Mouse (Mus musculus) CH12.LX (cell line): ENCODE results near the gene Cemip2. TPM values are rescaled to one million over a fixed set of nuclear protein-coding genes. Genes with fewer than 3 reads are reported as not detected.

Source experiments
- DNase-seq: peaks from one replicate; pipeline ENCODE4 v3.0.0-alpha.2; 2013; ENCODE audit errors: extremely low read depth
- H3K27ac ChIP-seq: 2 replicates; pipeline ENCODE4 v1.5.1; 2012; ENCODE audit warnings: low read depth, mild to moderate bottlenecking, control low read depth, moderate library complexity; ENCODE audit not compliant: insufficient read depth
- H3K27me3 ChIP-seq: replicated peaks from 2 replicates; pipeline ENCODE3; 2012; ENCODE audit warnings: inconsistent platforms
- H3K36me3 ChIP-seq, 2 experiments: replicated peaks in 1 of 2; 2 replicates each; pipeline versions ENCODE3 to v1.6.1; 2012; ENCODE audit warnings: inconsistent platforms in 1 of 2, low read length in 1 of 2, mild to moderate bottlenecking in 1 of 2, mixed read lengths in 1 of 2, moderate library complexity in 1 of 2; ENCODE audit not compliant: control insufficient read depth in 1 of 2, insufficient read depth in 1 of 2
- H3K4me1 ChIP-seq, 2 experiments: 2 replicates each; pipeline ENCODE4 v1.6.1; 2012; ENCODE audit warnings: inconsistent platforms in 1 of 2, moderate library complexity in 1 of 2; ENCODE audit not compliant: insufficient read depth in 2 of 2, control insufficient read depth in 1 of 2
- H3K4me2 ChIP-seq: 2 replicates; pipeline ENCODE4 v1.6.1; 2012; ENCODE audit warnings: low read depth, mild to moderate bottlenecking, control low read depth; ENCODE audit not compliant: poor library complexity, insufficient read depth, severe bottlenecking
- H3K4me3 ChIP-seq, 3 experiments: fragments of 150-350 bp in 1 of 3; sonication (generic) in 1 of 3; replicated peaks in 1 of 3; 2 replicates each; pipeline versions ENCODE3 to v1.5.1; 2011 to 2012; ENCODE audit warnings: low read depth in 2 of 3, low read length in 2 of 3, mild to moderate bottlenecking in 2 of 3, moderate library complexity in 2 of 3, control low read depth in 1 of 3, improper control_type of control experiment in 1 of 3, inconsistent platforms in 1 of 3, mixed read lengths in 1 of 3; ENCODE audit not compliant: poor library complexity in 1 of 3
- H3K79me2 ChIP-seq: replicated peaks from 2 replicates; pipeline ENCODE4 v1.6.1; 2012; ENCODE audit warnings: mild to moderate bottlenecking, moderate library complexity; ENCODE audit not compliant: control insufficient read depth, poor library complexity, insufficient read depth, severe bottlenecking; ENCODE audit errors: extremely low read depth
- H3K9ac ChIP-seq: 2 replicates; pipeline ENCODE4 v1.6.1; 2012; ENCODE audit warnings: low read depth, mild to moderate bottlenecking, control low read depth, moderate library complexity; ENCODE audit not compliant: insufficient read depth
- H3K9me3 ChIP-seq: replicated peaks from 2 replicates; pipeline ENCODE3; 2012; ENCODE audit warnings: low read length, inconsistent platforms, mixed read lengths
- CHD1 ChIP-seq: IDR thresholded peaks from 2 replicates; pipeline ENCODE4 v1.6.1; 2012; ENCODE audit warnings: low read depth, low read length, improper control_type of control experiment, inconsistent platforms
- CHD2 ChIP-seq: IDR thresholded peaks from 2 replicates; pipeline ENCODE4 v1.6.1; 2011; ENCODE audit warnings: low read length, improper control_type of control experiment
- CTCF ChIP-seq, 2 experiments: IDR thresholded peaks in 1 of 2; conservative IDR thresholded peaks in 1 of 2; 2 replicates each; pipeline ENCODE4 v1.5.1; 2011 to 2012; ENCODE audit warnings: low read depth in 2 of 2, low read length in 2 of 2, improper control_type of control experiment in 1 of 2, inconsistent platforms in 1 of 2, mild to moderate bottlenecking in 1 of 2, moderate library complexity in 1 of 2
- GABPA ChIP-seq: IDR thresholded peaks from 2 replicates; pipeline ENCODE4 v1.6.1; 2012; ENCODE audit warnings: low read depth, low read length, improper control_type of control experiment, inconsistent platforms; ENCODE audit not compliant: insufficient replicate concordance
- HCFC1 ChIP-seq: IDR thresholded peaks from 2 replicates; pipeline ENCODE4 v1.6.1; 2012; ENCODE audit warnings: low read depth, mild to moderate bottlenecking, inconsistent platforms, low read length, improper control_type of control experiment
- JUN ChIP-seq: IDR thresholded peaks from 2 replicates; pipeline ENCODE4 v1.6.1; 2011; ENCODE audit warnings: low read depth, mild to moderate bottlenecking, low read length, improper control_type of control experiment, moderate library complexity; ENCODE audit not compliant: insufficient read depth
- KAT2A ChIP-seq: IDR thresholded peaks from 2 replicates; pipeline ENCODE4 v1.6.1; 2012; ENCODE audit warnings: low read length, improper control_type of control experiment, inconsistent platforms; ENCODE audit not compliant: insufficient replicate concordance
- MAFK ChIP-seq: IDR thresholded peaks from 2 replicates; pipeline ENCODE4 v1.6.1; 2011; ENCODE audit warnings: low read length, improper control_type of control experiment; ENCODE audit not compliant: insufficient replicate concordance
- MAX ChIP-seq: IDR thresholded peaks from 2 replicates; pipeline ENCODE4 v1.6.1; 2011; ENCODE audit warnings: low read length, improper control_type of control experiment
- MAZ ChIP-seq: IDR thresholded peaks from 2 replicates; pipeline ENCODE4 v1.6.1; 2012; ENCODE audit warnings: low read depth, mild to moderate bottlenecking, inconsistent platforms, low read length, improper control_type of control experiment, moderate library complexity
- MEF2A ChIP-seq: IDR thresholded peaks from 2 replicates; pipeline ENCODE4 v1.6.1; 2014; ENCODE audit warnings: low read depth, mild to moderate bottlenecking, inconsistent platforms, low read length, improper control_type of control experiment, borderline replicate concordance
- MYC ChIP-seq: IDR thresholded peaks from 2 replicates; pipeline ENCODE4 v1.6.1; 2011; ENCODE audit warnings: low read depth, mild to moderate bottlenecking, improper control_type of control experiment, low read length
- POLR2A ChIP-seq: IDR thresholded peaks from 2 replicates; pipeline ENCODE4 v1.6.1; 2011; ENCODE audit warnings: low read depth, mild to moderate bottlenecking, improper control_type of control experiment, low read length
- POLR2AphosphoS2 ChIP-seq: IDR thresholded peaks from 2 replicates; pipeline ENCODE4 v1.6.1; 2011; ENCODE audit warnings: low read depth, low read length, improper control_type of control experiment
- RCOR1 ChIP-seq: conservative IDR thresholded peaks from 2 replicates; pipeline ENCODE4 v1.6.1; 2012; ENCODE audit warnings: low read depth, mild to moderate bottlenecking, inconsistent platforms, low read length, improper control_type of control experiment
- SIN3A ChIP-seq: IDR thresholded peaks from 2 replicates; pipeline ENCODE4 v1.6.1; 2012; ENCODE audit warnings: low read length, improper control_type of control experiment, inconsistent platforms
- TCF12 ChIP-seq: IDR thresholded peaks from 2 replicates; pipeline ENCODE4 v1.6.1; 2014; ENCODE audit warnings: low read depth, mild to moderate bottlenecking, inconsistent platforms, low read length, improper control_type of control experiment
- UBTF ChIP-seq: IDR thresholded peaks from 2 replicates; pipeline ENCODE4 v1.6.1; 2012; ENCODE audit warnings: low read depth, mild to moderate bottlenecking, inconsistent platforms, low read length, improper control_type of control experiment, moderate library complexity
- USF1 ChIP-seq: IDR thresholded peaks from 2 replicates; pipeline ENCODE4 v1.6.1; 2014; ENCODE audit warnings: low read depth, mild to moderate bottlenecking, inconsistent platforms, low read length, improper control_type of control experiment
- ZC3H11A ChIP-seq: IDR thresholded peaks from 2 replicates; pipeline ENCODE4 v1.6.1; 2012; ENCODE audit warnings: low read depth, mild to moderate bottlenecking, inconsistent platforms, low read length, improper control_type of control experiment
- ZKSCAN1 ChIP-seq: IDR thresholded peaks from 2 replicates; pipeline ENCODE4 v1.6.1; 2012; ENCODE audit warnings: low read depth, inconsistent platforms, low read length, improper control_type of control experiment, borderline replicate concordance
- ZMIZ1 ChIP-seq: IDR thresholded peaks from 2 replicates; pipeline ENCODE4 v1.6.1; 2012; ENCODE audit warnings: low read depth, mild to moderate bottlenecking, inconsistent platforms, low read length, improper control_type of control experiment
- ZNF384 ChIP-seq: IDR thresholded peaks from 2 replicates; pipeline ENCODE4 v1.6.1; 2012; ENCODE audit warnings: low read depth, low read length, improper control_type of control experiment, inconsistent platforms
- dilution Hi-C: fragments of 300-500 bp; cut with MboI; formaldehyde crosslinking; loops from 2 replicates; pipeline ENCODE4 v1.14.3; 2020; ENCODE audit warnings: low sequenced_read_pairs; ENCODE audit not compliant: extremely low pct_unique_long_range_greater_than_20kb, extremely low pct_ligation_motif_present
- in situ Hi-C: fragments of 300-500 bp; cut with MboI; formaldehyde crosslinking; loops from 3 replicates; pipeline ENCODE4 v1.14.3; 2019; ENCODE audit warnings: low sequenced_read_pairs, low pct_ligation_motif_present, low pct_unique_long_range_greater_than_20kb, mixed read lengths
- polyA plus RNA-seq: library from polyadenylated mRNA; unstranded; fragments of >175 nt; gene quantifications from 2 replicates; pipeline ENCODE4 v1.2.1, GENCODE M21; 2012; ENCODE audit warnings: low read depth; ENCODE audit not compliant: insufficient read length
- total RNA-seq, 2 experiments: library from RNA; depleted of rRNA; stranded (reverse); fragments of 300-350 nt in 1 of 2; fragments of >200 nt in 1 of 2; gene quantifications; 2 replicates each; pipeline ENCODE4 v1.2.3; 2012 to 2014

The Cemip2 gene
- total and polyA plus RNA-seq, 3 experiments, result 7.4 to 8.5 (median 7.9) TPM

DNA sequence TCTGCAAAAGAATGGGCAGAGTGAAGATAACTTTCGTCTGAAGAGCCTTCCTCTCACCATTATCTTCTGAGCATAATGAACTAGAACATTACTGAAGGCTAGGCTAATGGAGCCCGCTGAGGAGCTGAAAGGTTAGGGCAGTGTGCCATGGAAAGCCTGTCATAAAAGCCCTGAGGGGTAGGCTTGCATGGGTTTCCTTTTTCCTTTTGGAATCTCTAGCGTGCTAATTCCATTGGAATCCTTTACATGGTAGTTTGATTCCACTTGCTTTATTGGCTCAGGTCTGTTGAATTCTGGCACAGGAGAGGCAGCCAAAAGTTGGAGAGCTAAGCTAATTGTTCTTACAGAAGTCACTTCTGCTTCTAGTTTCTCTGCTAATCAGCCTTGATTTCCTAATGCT, 20.6 kb downstream of the Cemip2 start:
- in situ Hi-C loops (loop anchor here (5.0 kb wide), 1 partner anchor 34 kb away; no protein-coding TSS in a partner anchor), dilution Hi-C loops (no loop called here)
- Histone ChIP-seq H3K9ac (no peak overlapping the region), H3K27ac (no peak overlapping the region), H3K4me2 (no peak overlapping the region), H3K27me3 (no peaks in the 10 kb centered on the region), H3K4me1 (peaks cover 0 to 8% of the 10 kb centered on the region in 2 experiments; a peak in 2 of 4 replicates), H3K79me2 (no peaks in the 10 kb centered on the region), H3K36me3 (peaks cover 0 to 70% of the 10 kb centered on the region in 2 experiments), H3K9me3 (no peaks in the 10 kb centered on the region), H3K4me3 (no peak overlapping the region)
- TF ChIP-seq POLR2AphosphoS2, result no peak
- TF ChIP-seq ZKSCAN1, result no peak
- TF ChIP-seq JUN, result no peak
- no peak for TF ChIP-seq CHD2
- TF ChIP-seq ZNF384, result no peak
- no peak for TF ChIP-seq RCOR1
- no peak for TF ChIP-seq ZMIZ1
- DNase-seq, result no peak

DNA sequence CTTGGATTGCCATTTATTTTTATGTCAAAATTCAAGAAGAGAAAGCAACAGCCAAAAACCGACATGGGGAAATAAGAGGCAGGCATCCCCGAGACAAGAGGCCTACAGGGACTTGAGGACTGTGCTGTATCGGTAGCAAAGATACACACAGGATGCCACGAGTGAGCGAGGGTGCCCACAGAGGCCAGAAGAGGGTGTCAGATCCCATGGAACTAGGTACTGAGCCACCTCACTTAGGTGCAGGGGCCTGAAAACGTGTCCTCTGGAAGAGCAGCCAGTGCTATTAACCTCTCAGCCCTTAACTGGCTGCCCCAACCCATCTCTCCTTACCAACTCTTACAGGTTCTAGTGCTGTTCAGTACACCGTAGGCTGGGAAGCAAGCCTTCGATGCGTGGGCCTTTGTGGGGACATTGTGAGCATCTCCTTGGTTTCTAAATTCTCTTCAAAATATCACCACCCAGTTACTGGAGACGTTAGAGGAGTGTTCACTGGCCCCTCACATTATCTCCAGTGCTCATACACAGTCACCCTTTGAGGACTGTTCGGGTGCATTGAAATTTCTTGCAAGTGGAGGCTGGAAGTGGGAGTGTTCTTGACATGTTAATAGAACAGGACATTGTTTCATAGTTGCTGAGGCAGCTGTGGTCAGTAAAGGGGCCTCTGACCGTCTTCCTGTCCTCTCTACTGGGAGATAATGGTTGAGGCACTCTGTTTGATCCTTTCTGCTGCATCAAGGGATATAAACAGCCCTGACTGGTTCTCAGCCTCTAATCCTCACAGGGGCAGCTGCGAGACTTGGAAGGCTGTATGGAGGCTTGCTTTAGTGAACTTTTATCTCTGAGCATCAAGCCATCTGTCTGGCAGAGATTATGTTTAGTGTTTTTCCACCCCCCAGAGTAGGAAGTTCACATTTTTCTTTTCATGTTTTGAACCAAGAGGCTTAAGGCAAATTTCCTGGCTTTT, 21.6 kb downstream of the Cemip2 start:
- Histone ChIP-seq H3K27ac (no peak overlapping the region), H3K36me3 (peaks cover 0 to 74% of the 10 kb centered on the region in 2 experiments)

More for the DNA sequence above, 21.6 kb downstream of the Cemip2 start:
- no peaks in the 10 kb centered on the region for H3K79me2 ChIP-seq
- TF ChIP-seq CTCF (conservative IDR thresholded peaks at IDR 0.05 in 1 of 2, IDR thresholded peaks at IDR 0.05 in 1 of 2; ENCODE audit: low read depth in 2 of 2, low read length in 2 of 2), result no peak
- TF ChIP-seq MAFK, result no peak
- no peak for TF ChIP-seq POLR2AphosphoS2
- TF ChIP-seq ZC3H11A, result no peak
- no peak for TF ChIP-seq JUN
- no peak for TF ChIP-seq GABPA
- no peak for TF ChIP-seq USF1
- no peak for TF ChIP-seq SIN3A
- TF ChIP-seq CHD1, result no peak
- TF ChIP-seq ZNF384, result no peak
- no peak for TF ChIP-seq MAZ
- TF ChIP-seq MYC, result no peak
- TF ChIP-seq KAT2A, result no peak
- TF ChIP-seq TCF12, result no peak
- no peak for TF ChIP-seq HCFC1
- TF ChIP-seq POLR2A, result no peak
- no peak for TF ChIP-seq MEF2A
- TF ChIP-seq MAX, result no peak
- no peak for TF ChIP-seq UBTF
- H3K27me3 ChIP-seq, result no peaks in the 10 kb centered on the region
- H3K9me3 ChIP-seq, result no peaks in the 10 kb centered on the region
- peaks cover 0 to 8% of the 10 kb centered on the region in 2 experiments; a peak in 2 of 4 replicates for H3K4me1 ChIP-seq
- H3K4me2 ChIP-seq, result no peak overlapping the region
- DNase-seq, result no peak
- H3K9ac ChIP-seq, result no peak overlapping the region
- in situ Hi-C loops, result loop anchor here (5.0 kb wide), 1 partner anchor 33 kb away; no protein-coding TSS in a partner anchor
- dilution Hi-C loops, result no loop called here
- H3K4me3 ChIP-seq, result no peak overlapping the region
